Mouse (Mus musculus) leukemia stem cell, adult 10-12 weeks (primary cell): ENCODE measurements around the gene Zfp871. TPM values are rescaled to one million over a fixed set of nuclear protein-coding genes. Genes with fewer than 3 reads are reported as not detected.

ENCODE experiments used
- polyA plus RNA-seq: library from polyadenylated mRNA; stranded (reverse); fragments of >175 nt; gene quantifications from 2 replicates; pipeline ENCODE4 v1.2.3, GENCODE M21; 2012; ENCODE audit warnings: low replicate concordance

Zfp871 gene
- polyA plus RNA-seq, result 0.29 and 1.4 TPM in 2 replicates

GRCm38 (mm10) chr17:32788094-32788559 lies at the start of gene Zfp871:
Gene Zfp871, minus strand, starts transcription at chr17:32788287.

GRCm38 (mm10) chr17:32829540-32830417 lies 41.7 kb upstream of the Zfp871 start, which contains the start of gene Zfp799:
Gene Zfp799, minus strand, starts transcription at chr17:32830261.

GRCm38 (mm10) chr17:32809544-32810374 lies 21.7 kb upstream of the Zfp871 start, which contains the start of gene Zfp811:
Gene Zfp811, minus strand, starts transcription at chr17:32809931.

Other genes starting within 250 kb of the Zfp871 start
- 0.15 and 0.42 TPM in 2 replicates for gene Cyp4f37, start 167.0 kb downstream of the Zfp871 start, polyA plus RNA-seq
- not detected in 2 replicates for gene Cyp4f40, start 129.4 kb downstream of the Zfp871 start, polyA plus RNA-seq
- not detected in 2 replicates for gene Cyp4f15, start 102.7 kb downstream of the Zfp871 start, polyA plus RNA-seq
- gene Zfp811, start 21.6 kb upstream of the Zfp871 start, polyA plus RNA-seq, result not detected in 2 replicates
- gene Zfp799, start 42.0 kb upstream of the Zfp871 start, polyA plus RNA-seq, result 0.02 and 1.1 TPM in 2 replicates
- 0.22 TPM in 1 of 2 replicates, not detected in the other for gene Zfp870, start 103.4 kb upstream of the Zfp871 start, polyA plus RNA-seq
- not detected in 2 replicates for gene Cyp4f14, start 129.1 kb upstream of the Zfp871 start, polyA plus RNA-seq
- gene Cyp4f13, start 159.1 kb upstream of the Zfp871 start, polyA plus RNA-seq, result 14.7 and 37.1 TPM in 2 replicates
- gene Zfp472, start 177.5 kb upstream of the Zfp871 start, polyA plus RNA-seq, result 0.21 and 0.26 TPM in 2 replicates
- gene Zfp952, start 204.8 kb upstream of the Zfp871 start, polyA plus RNA-seq, result 0.42 TPM in 1 of 2 replicates, not detected in the other
- 0.44 TPM in 1 of 2 replicates, not detected in the other for gene Zfp763, start 245.1 kb upstream of the Zfp871 start, polyA plus RNA-seq